Mouse (Mus musculus) CH12.LX (cell line): ENCODE results near the gene Clcn6. TPM values are rescaled to one million over a fixed set of nuclear protein-coding genes. Genes with fewer than 3 reads are reported as not detected.

Experiments
- DNase-seq: peaks from one replicate; pipeline ENCODE4 v3.0.0-alpha.2; 2013; ENCODE audit errors: extremely low read depth
- H3K27ac ChIP-seq: 2 replicates; pipeline ENCODE4 v1.5.1; 2012; ENCODE audit warnings: low read depth, mild to moderate bottlenecking, control low read depth, moderate library complexity; ENCODE audit not compliant: insufficient read depth
- H3K27me3 ChIP-seq: replicated peaks from 2 replicates; pipeline ENCODE3; 2012; ENCODE audit warnings: inconsistent platforms
- H3K36me3 ChIP-seq, 2 experiments: replicated peaks in 1 of 2; 2 replicates each; pipeline versions ENCODE3 to v1.6.1; 2012; ENCODE audit warnings: inconsistent platforms in 1 of 2, low read length in 1 of 2, mild to moderate bottlenecking in 1 of 2, mixed read lengths in 1 of 2, moderate library complexity in 1 of 2; ENCODE audit not compliant: control insufficient read depth in 1 of 2, insufficient read depth in 1 of 2
- H3K4me1 ChIP-seq, 2 experiments: 2 replicates each; pipeline ENCODE4 v1.6.1; 2012; ENCODE audit warnings: inconsistent platforms in 1 of 2, moderate library complexity in 1 of 2; ENCODE audit not compliant: insufficient read depth in 2 of 2, control insufficient read depth in 1 of 2
- H3K4me2 ChIP-seq: 2 replicates; pipeline ENCODE4 v1.6.1; 2012; ENCODE audit warnings: low read depth, mild to moderate bottlenecking, control low read depth; ENCODE audit not compliant: poor library complexity, insufficient read depth, severe bottlenecking
- H3K4me3 ChIP-seq, 3 experiments: fragments of 150-350 bp in 1 of 3; sonication (generic) in 1 of 3; replicated peaks in 1 of 3; 2 replicates each; pipeline versions ENCODE3 to v1.5.1; 2011 to 2012; ENCODE audit warnings: low read depth in 2 of 3, low read length in 2 of 3, mild to moderate bottlenecking in 2 of 3, moderate library complexity in 2 of 3, control low read depth in 1 of 3, improper control_type of control experiment in 1 of 3, inconsistent platforms in 1 of 3, mixed read lengths in 1 of 3; ENCODE audit not compliant: poor library complexity in 1 of 3
- H3K79me2 ChIP-seq: replicated peaks from 2 replicates; pipeline ENCODE4 v1.6.1; 2012; ENCODE audit warnings: mild to moderate bottlenecking, moderate library complexity; ENCODE audit not compliant: control insufficient read depth, poor library complexity, insufficient read depth, severe bottlenecking; ENCODE audit errors: extremely low read depth
- H3K9ac ChIP-seq: 2 replicates; pipeline ENCODE4 v1.6.1; 2012; ENCODE audit warnings: low read depth, mild to moderate bottlenecking, control low read depth, moderate library complexity; ENCODE audit not compliant: insufficient read depth
- H3K9me3 ChIP-seq: replicated peaks from 2 replicates; pipeline ENCODE3; 2012; ENCODE audit warnings: low read length, inconsistent platforms, mixed read lengths
- CHD1 ChIP-seq: IDR thresholded peaks from 2 replicates; pipeline ENCODE4 v1.6.1; 2012; ENCODE audit warnings: low read depth, low read length, improper control_type of control experiment, inconsistent platforms
- CHD2 ChIP-seq: IDR thresholded peaks from 2 replicates; pipeline ENCODE4 v1.6.1; 2011; ENCODE audit warnings: low read length, improper control_type of control experiment
- EP300 ChIP-seq: IDR thresholded peaks from 2 replicates; pipeline ENCODE4 v1.6.1; 2011; ENCODE audit warnings: low read length, improper control_type of control experiment
- ETS1 ChIP-seq: conservative IDR thresholded peaks from 2 replicates; pipeline ENCODE4 v1.6.1; 2012; ENCODE audit warnings: low read depth, mild to moderate bottlenecking, inconsistent platforms, low read length, improper control_type of control experiment, moderate library complexity
- GABPA ChIP-seq: IDR thresholded peaks from 2 replicates; pipeline ENCODE4 v1.6.1; 2012; ENCODE audit warnings: low read depth, low read length, improper control_type of control experiment, inconsistent platforms; ENCODE audit not compliant: insufficient replicate concordance
- JUND ChIP-seq: conservative IDR thresholded peaks from 2 replicates; pipeline ENCODE4 v1.6.1; 2011; ENCODE audit warnings: low read depth, low read length, improper control_type of control experiment
- KAT2A ChIP-seq: IDR thresholded peaks from 2 replicates; pipeline ENCODE4 v1.6.1; 2012; ENCODE audit warnings: low read length, improper control_type of control experiment, inconsistent platforms; ENCODE audit not compliant: insufficient replicate concordance
- MAX ChIP-seq: IDR thresholded peaks from 2 replicates; pipeline ENCODE4 v1.6.1; 2011; ENCODE audit warnings: low read length, improper control_type of control experiment
- MAZ ChIP-seq: IDR thresholded peaks from 2 replicates; pipeline ENCODE4 v1.6.1; 2012; ENCODE audit warnings: low read depth, mild to moderate bottlenecking, inconsistent platforms, low read length, improper control_type of control experiment, moderate library complexity
- MEF2A ChIP-seq: IDR thresholded peaks from 2 replicates; pipeline ENCODE4 v1.6.1; 2014; ENCODE audit warnings: low read depth, mild to moderate bottlenecking, inconsistent platforms, low read length, improper control_type of control experiment, borderline replicate concordance
- MXI1 ChIP-seq: IDR thresholded peaks from 2 replicates; pipeline ENCODE4 v1.6.1; 2011; ENCODE audit warnings: mild to moderate bottlenecking, low read depth, low read length, improper control_type of control experiment
- MYC ChIP-seq: IDR thresholded peaks from 2 replicates; pipeline ENCODE4 v1.6.1; 2011; ENCODE audit warnings: low read depth, mild to moderate bottlenecking, improper control_type of control experiment, low read length
- NELFE ChIP-seq: IDR thresholded peaks from 2 replicates; pipeline ENCODE4 v1.6.1; 2011; ENCODE audit warnings: low read depth, low read length, improper control_type of control experiment
- NRF1 ChIP-seq: IDR thresholded peaks from 2 replicates; pipeline ENCODE4 v1.6.1; 2014; ENCODE audit warnings: low read depth, mild to moderate bottlenecking, inconsistent platforms, low read length, improper control_type of control experiment, moderate library complexity
- POLR2A ChIP-seq: IDR thresholded peaks from 2 replicates; pipeline ENCODE4 v1.6.1; 2011; ENCODE audit warnings: low read depth, mild to moderate bottlenecking, improper control_type of control experiment, low read length
- RAD21 ChIP-seq: IDR thresholded peaks from 2 replicates; pipeline ENCODE4 v1.6.1; 2011; ENCODE audit warnings: low read depth, mild to moderate bottlenecking, low read length, improper control_type of control experiment, moderate library complexity
- SIN3A ChIP-seq: IDR thresholded peaks from 2 replicates; pipeline ENCODE4 v1.6.1; 2012; ENCODE audit warnings: low read length, improper control_type of control experiment, inconsistent platforms
- SMC3 ChIP-seq: IDR thresholded peaks from 2 replicates; pipeline ENCODE4 v1.6.1; 2011; ENCODE audit warnings: low read depth, low read length, improper control_type of control experiment
- TBP ChIP-seq: conservative IDR thresholded peaks from 2 replicates; pipeline ENCODE4 v1.6.1; 2011; ENCODE audit warnings: low read depth, low read length, improper control_type of control experiment
- TCF12 ChIP-seq: IDR thresholded peaks from 2 replicates; pipeline ENCODE4 v1.6.1; 2014; ENCODE audit warnings: low read depth, mild to moderate bottlenecking, inconsistent platforms, low read length, improper control_type of control experiment
- UBTF ChIP-seq: IDR thresholded peaks from 2 replicates; pipeline ENCODE4 v1.6.1; 2012; ENCODE audit warnings: low read depth, mild to moderate bottlenecking, inconsistent platforms, low read length, improper control_type of control experiment, moderate library complexity
- USF2 ChIP-seq: conservative IDR thresholded peaks from 2 replicates; pipeline ENCODE4 v1.6.1; 2011; ENCODE audit warnings: low read depth, low read length, improper control_type of control experiment
- ZKSCAN1 ChIP-seq: IDR thresholded peaks from 2 replicates; pipeline ENCODE4 v1.6.1; 2012; ENCODE audit warnings: low read depth, inconsistent platforms, low read length, improper control_type of control experiment, borderline replicate concordance
- ZMIZ1 ChIP-seq: IDR thresholded peaks from 2 replicates; pipeline ENCODE4 v1.6.1; 2012; ENCODE audit warnings: low read depth, mild to moderate bottlenecking, inconsistent platforms, low read length, improper control_type of control experiment
- dilution Hi-C: fragments of 300-500 bp; cut with MboI; formaldehyde crosslinking; loops from 2 replicates; pipeline ENCODE4 v1.14.3; 2020; ENCODE audit warnings: low sequenced_read_pairs; ENCODE audit not compliant: extremely low pct_unique_long_range_greater_than_20kb, extremely low pct_ligation_motif_present
- in situ Hi-C: fragments of 300-500 bp; cut with MboI; formaldehyde crosslinking; loops from 3 replicates; pipeline ENCODE4 v1.14.3; 2019; ENCODE audit warnings: low sequenced_read_pairs, low pct_ligation_motif_present, low pct_unique_long_range_greater_than_20kb, mixed read lengths
- polyA plus RNA-seq: library from polyadenylated mRNA; unstranded; fragments of >175 nt; gene quantifications from 2 replicates; pipeline ENCODE4 v1.2.1, GENCODE M21; 2012; ENCODE audit warnings: low read depth; ENCODE audit not compliant: insufficient read length
- total RNA-seq, 2 experiments: library from RNA; depleted of rRNA; stranded (reverse); fragments of 300-350 nt in 1 of 2; fragments of >200 nt in 1 of 2; gene quantifications; 2 replicates each; pipeline ENCODE4 v1.2.3; 2012 to 2014

The Clcn6 gene
- total and polyA plus RNA-seq, 3 experiments: 4.8 to 10.6 (median 5.7) TPM

- no peaks in the 10 kb centered on the region for H3K27me3 ChIP-seq
- in situ Hi-C loops: no loop called here
- peaks cover 17 to 38% of the 10 kb centered on the region in 2 experiments for H3K36me3 ChIP-seq
- H3K4me3 ChIP-seq: peak overlapping the region; percentile 68 to 90 (median 84)
- H3K4me2 ChIP-seq: peak overlapping the region; percentile 62
- 0 out of 2 replicates have a peak, but pooled peaks cover 6% of the 10 kb centered on the region for H3K79me2 ChIP-seq
- H3K9me3 ChIP-seq: no peaks in the 10 kb centered on the region
- TF ChIP-seq NELFE: peak; percentile 81
- TF ChIP-seq KAT2A: 0 out of 2 replicates have a peak, but pooled peaks have one; percentile 22
- no peak for TF ChIP-seq RAD21
- TF ChIP-seq CHD2: no peak
- peak; percentile 50; the same call in 1 of the 2 replicates for TF ChIP-seq MYC
- TF ChIP-seq CHD1: 0 out of 2 replicates have a peak, but pooled peaks have one; percentile 56
- peaks cover 12 to 59% of the 10 kb centered on the region in 2 experiments for H3K4me1 ChIP-seq
- H3K9ac ChIP-seq: peak overlapping the region; percentile 53
- peak overlapping the region; percentile 87 for H3K27ac ChIP-seq
- DNase-seq: no peak
- dilution Hi-C loops: no loop called here
Observed at GRCm38 (mm10) chr4:148038079-148038599, 482 bp downstream of the Clcn6 start.

- no peaks in the 10 kb centered on the region for H3K9me3 ChIP-seq
- H3K9ac ChIP-seq: no peak overlapping the region
- no peak for DNase-seq
- 0 out of 2 replicates have a peak, but pooled peaks cover 9% of the 10 kb centered on the region for H3K79me2 ChIP-seq
- TF ChIP-seq USF2: no peak
- TF ChIP-seq TCF12: no peak
- no peak for TF ChIP-seq UBTF
- no peak for TF ChIP-seq MAZ
- no peak for TF ChIP-seq CHD1
- H3K4me1 ChIP-seq: peaks cover 9 to 57% of the 10 kb centered on the region in 2 experiments
- in situ Hi-C loops: no loop called here
- no peak overlapping the region for H3K4me2 ChIP-seq
- no peak overlapping the region for H3K27ac ChIP-seq
- H3K36me3 ChIP-seq: peaks cover 6 to 25% of the 10 kb centered on the region in 2 experiments
- H3K4me3 ChIP-seq: no peak overlapping the region
- dilution Hi-C loops: no loop called here
- no peaks in the 10 kb centered on the region for H3K27me3 ChIP-seq
Observed at GRCm38 (mm10) chr4:148035440-148035839, 3.2 kb downstream of the Clcn6 start.

- peaks cover 14 to 34% of the 10 kb centered on the region in 2 experiments for H3K36me3 ChIP-seq
- dilution Hi-C loops: no loop called here
- in situ Hi-C loops: no loop called here
- H3K27ac ChIP-seq: peak overlapping the region; percentile 73
- H3K4me2 ChIP-seq: 0 out of 2 replicates have a peak overlapping the region, but pooled peaks have one; percentile 25
- peak; percentile 81 for DNase-seq
- H3K9me3 ChIP-seq: no peaks in the 10 kb centered on the region
- no peak overlapping the region for H3K4me3 ChIP-seq
- H3K27me3 ChIP-seq: no peaks in the 10 kb centered on the region
- H3K79me2 ChIP-seq: 0 out of 2 replicates have a peak, but pooled peaks cover 5% of the 10 kb centered on the region
- H3K4me1 ChIP-seq: peaks cover 8 to 50% of the 10 kb centered on the region in 2 experiments
- H3K9ac ChIP-seq: 0 out of 2 replicates have a peak overlapping the region, but pooled peaks have one; percentile 42
- TF ChIP-seq MEF2A (peak; percentile 64), ZMIZ1 (no peak), ETS1 (peak; percentile 59; the same call in 1 of the 2 replicates), MYC (0 out of 2 replicates have a peak, but pooled peaks have one; percentile 20), SIN3A (peak; percentile 45), POLR2A (no peak), EP300 (peak; percentile 88), GABPA (no peak), SMC3 (no peak), MAX (0 out of 2 replicates have a peak, but pooled peaks have one; percentile 28), TBP (no peak), ZKSCAN1 (no peak), MXI1 (0 out of 2 replicates have a peak, but pooled peaks have one; percentile 46), CHD1 (peak; percentile 62; the same call in 1 of the 2 replicates), NRF1 (no peak), JUND (peak; percentile 87), USF2 (no peak)
Observed at GRCm38 (mm10) chr4:148033858-148034410, 4.7 kb downstream of the Clcn6 start.
